Mouse (Mus musculus): Measurements from ENCODE around the gene Tspan33. TPM values are rescaled to one million over a fixed set of nuclear protein-coding genes. Genes with fewer than 3 reads are reported as not detected.

Gene Tspan33
- 3.4 and 3.5 TPM in 2 replicates for polyA plus RNA-seq (2014; fragmentation: Nextera tagmentation; extraction: Ambion mirVana)

GRCm38 (mm10) chr6:29693953-29694352 lies at the start of gene Tspan33:
Tspan33 (plus strand) TSS chr6:29694222.
- Histone ChIP-seq H3K4me1 (ENCODE audit: control insufficient read depth, insufficient read depth, low read length) (no peaks in the 10 kb centered on the region; the same call in 1 of the 2 replicates), H3K4me2 (ENCODE audit: low read depth, low read length) (peak within 1 kb of the TSS; percentile 99), H3K9me3 (replicated peaks; ENCODE audit: control insufficient read depth, low read length) (no peaks in the 10 kb centered on the region), H3K4me3 (ENCODE audit: low read depth, low read length) (peak within 1 kb of the TSS; percentile 75), H3K9ac (replicated peaks; ENCODE audit: low read length) (peak within 1 kb of the TSS; percentile 71), H3K36me3 (replicated peaks; ENCODE audit: control insufficient read depth, insufficient read depth, low read depth, low read length) (no peaks in the 10 kb centered on the region), H3K27ac (replicated peaks; ENCODE audit: low read depth, low read length) (peak within 1 kb of the TSS; percentile 47; the same call in 1 of the 2 replicates), H3K27me3 (ENCODE audit: control insufficient read depth, insufficient read depth, low read length) (peaks cover 7% of the 10 kb centered on the region)
- ATAC-seq (replicated peaks; ENCODE audit: insufficient number of reproducible peaks, low FRiP score, low TSS enrichment, low read depth) = peak; percentile 96
- WGBS = 0% methylated on average over 34 of the region's 41 CpGs
- peak; percentile 96 for DNase-seq (ENCODE audit: low spot score)

- Histone ChIP-seq H3K9ac (replicated peaks; ENCODE audit: low read length) (no peak overlapping the region), H3K27ac (replicated peaks; ENCODE audit: low read depth, low read length) (no peak overlapping the region), H3K36me3 (replicated peaks; ENCODE audit: control insufficient read depth, insufficient read depth, low read depth, low read length) (no peaks in the 10 kb centered on the region), H3K27me3 (ENCODE audit: control insufficient read depth, insufficient read depth, low read length) (no peaks in the 10 kb centered on the region), H3K4me3 (ENCODE audit: low read depth, low read length) (no peak overlapping the region), H3K4me1 (ENCODE audit: control insufficient read depth, insufficient read depth, low read length) (no peaks in the 10 kb centered on the region), H3K9me3 (replicated peaks; ENCODE audit: control insufficient read depth, low read length) (no peaks in the 10 kb centered on the region), H3K4me2 (ENCODE audit: low read depth, low read length) (no peak overlapping the region)
- ATAC-seq (replicated peaks; ENCODE audit: insufficient number of reproducible peaks, low FRiP score, low TSS enrichment, low read depth) = no peak
- peak; percentile 91 for DNase-seq (ENCODE audit: low spot score)
- WGBS = 31% methylated on average over 14 of the region's 14 CpGs
Measured at GRCm38 (mm10) chr6:29649494-29650169, 44.4 kb upstream of the Tspan33 start.

GRCm38 (mm10) chr6:29650170-29650549 lies 43.9 kb upstream of the Tspan33 start:
- Histone ChIP-seq H3K27me3 (ENCODE audit: control insufficient read depth, insufficient read depth, low read length) (no peaks in the 10 kb centered on the region), H3K4me3 (ENCODE audit: low read depth, low read length) (no peak overlapping the region), H3K27ac (replicated peaks; ENCODE audit: low read depth, low read length) (no peak overlapping the region), H3K36me3 (replicated peaks; ENCODE audit: control insufficient read depth, insufficient read depth, low read depth, low read length) (no peaks in the 10 kb centered on the region), H3K4me1 (ENCODE audit: control insufficient read depth, insufficient read depth, low read length) (no peaks in the 10 kb centered on the region), H3K9ac (replicated peaks; ENCODE audit: low read length) (no peak overlapping the region), H3K9me3 (replicated peaks; ENCODE audit: control insufficient read depth, low read length) (no peaks in the 10 kb centered on the region), H3K4me2 (ENCODE audit: low read depth, low read length) (no peak overlapping the region)
- no peak for DNase-seq (ENCODE audit: low spot score)
- 69% methylated on average over 10 of the region's 10 CpGs for WGBS
- no peak for ATAC-seq (replicated peaks; ENCODE audit: insufficient number of reproducible peaks, low FRiP score, low TSS enrichment, low read depth)

GRCm38 (mm10) chr6:29653271-29653670 lies 40.8 kb upstream of the Tspan33 start:
- no peak for ATAC-seq (replicated peaks; ENCODE audit: insufficient number of reproducible peaks, low FRiP score, low TSS enrichment, low read depth)
- Histone ChIP-seq H3K9ac (replicated peaks; ENCODE audit: low read length) (no peak overlapping the region), H3K4me3 (ENCODE audit: low read depth, low read length) (no peak overlapping the region), H3K36me3 (replicated peaks; ENCODE audit: control insufficient read depth, insufficient read depth, low read depth, low read length) (no peaks in the 10 kb centered on the region), H3K27ac (replicated peaks; ENCODE audit: low read depth, low read length) (no peak overlapping the region), H3K9me3 (replicated peaks; ENCODE audit: control insufficient read depth, low read length) (no peaks in the 10 kb centered on the region), H3K4me2 (ENCODE audit: low read depth, low read length) (no peak overlapping the region), H3K27me3 (ENCODE audit: control insufficient read depth, insufficient read depth, low read length) (no peaks in the 10 kb centered on the region), H3K4me1 (ENCODE audit: control insufficient read depth, insufficient read depth, low read length) (no peaks in the 10 kb centered on the region)
- DNase-seq (ENCODE audit: low spot score) = no peak

GRCm38 (mm10) chr6:29658626-29659475 lies 35.2 kb upstream of the Tspan33 start:
- no peak overlapping the region for H3K4me2 ChIP-seq (ENCODE audit: low read depth, low read length)
- H3K27me3 ChIP-seq (ENCODE audit: control insufficient read depth, insufficient read depth, low read length) = no peaks in the 10 kb centered on the region
- no peak overlapping the region for H3K9ac ChIP-seq (replicated peaks; ENCODE audit: low read length)
- DNase-seq (ENCODE audit: low spot score) = no peak
- H3K27ac ChIP-seq (replicated peaks; ENCODE audit: low read depth, low read length) = no peak overlapping the region
- no peak for ATAC-seq (replicated peaks; ENCODE audit: insufficient number of reproducible peaks, low FRiP score, low TSS enrichment, low read depth)
- H3K4me3 ChIP-seq (ENCODE audit: low read depth, low read length) = no peak overlapping the region
- no peaks in the 10 kb centered on the region for H3K36me3 ChIP-seq (replicated peaks; ENCODE audit: control insufficient read depth, insufficient read depth, low read depth, low read length)
- WGBS = 84% methylated on average over 3 of the region's 3 CpGs
- H3K9me3 ChIP-seq (replicated peaks; ENCODE audit: control insufficient read depth, low read length) = no peaks in the 10 kb centered on the region
- H3K4me1 ChIP-seq (ENCODE audit: control insufficient read depth, insufficient read depth, low read length) = no peaks in the 10 kb centered on the region

GRCm38 (mm10) chr6:29659964-29660363 lies 34.1 kb upstream of the Tspan33 start:
- ATAC-seq (replicated peaks; ENCODE audit: insufficient number of reproducible peaks, low FRiP score, low TSS enrichment, low read depth) (no peak), DNase-seq (ENCODE audit: low spot score) (no peak)
- no peak overlapping the region for H3K9ac ChIP-seq (replicated peaks; ENCODE audit: low read length)

GRCm38 (mm10) chr6:29660662-29661307 lies 33.2 kb upstream of the Tspan33 start:
- Histone ChIP-seq H3K4me2 (ENCODE audit: low read depth, low read length) (no peak overlapping the region), H3K4me3 (ENCODE audit: low read depth, low read length) (no peak overlapping the region), H3K36me3 (replicated peaks; ENCODE audit: control insufficient read depth, insufficient read depth, low read depth, low read length) (no peaks in the 10 kb centered on the region), H3K9ac (replicated peaks; ENCODE audit: low read length) (no peak overlapping the region), H3K4me1 (ENCODE audit: control insufficient read depth, insufficient read depth, low read length) (no peaks in the 10 kb centered on the region), H3K27me3 (ENCODE audit: control insufficient read depth, insufficient read depth, low read length) (no peaks in the 10 kb centered on the region), H3K9me3 (replicated peaks; ENCODE audit: control insufficient read depth, low read length) (no peaks in the 10 kb centered on the region), H3K27ac (replicated peaks; ENCODE audit: low read depth, low read length) (no peak overlapping the region)
- DNase-seq (ENCODE audit: low spot score) (no peak), ATAC-seq (replicated peaks; ENCODE audit: insufficient number of reproducible peaks, low FRiP score, low TSS enrichment, low read depth) (no peak)
- WGBS = 47% methylated on average over 11 of the region's 11 CpGs

More at GRCm38 (mm10) chr6:29659964-29660363, 34.1 kb upstream of the Tspan33 start:
- Histone ChIP-seq H3K4me3 (ENCODE audit: low read depth, low read length) (no peak overlapping the region), H3K9me3 (replicated peaks; ENCODE audit: control insufficient read depth, low read length) (no peaks in the 10 kb centered on the region), H3K36me3 (replicated peaks; ENCODE audit: control insufficient read depth, insufficient read depth, low read depth, low read length) (no peaks in the 10 kb centered on the region), H3K4me1 (ENCODE audit: control insufficient read depth, insufficient read depth, low read length) (no peaks in the 10 kb centered on the region), H3K27me3 (ENCODE audit: control insufficient read depth, insufficient read depth, low read length) (no peaks in the 10 kb centered on the region), H3K27ac (replicated peaks; ENCODE audit: low read depth, low read length) (no peak overlapping the region), H3K4me2 (ENCODE audit: low read depth, low read length) (no peak overlapping the region)
- 91% methylated on average over 2 of the region's 2 CpGs for WGBS
